Mouse (Mus musculus) neural tube, embryonic 10.5 days (tissue): ENCODE results near the gene Slc9b1.

ENCODE experiments used
- DNase-seq: peaks from one replicate; pipeline ENCODE4 v3.0.0-alpha.2; 2017; ENCODE audit warnings: low spot score; ENCODE audit errors: extremely low spot score

Gene Slc9b1

GRCm38 (mm10) chr3:135437758-135438495, 90.1 kb downstream of the Slc9b1 start, which contains the start of gene Ube2d3:
Ube2d3 (plus strand) TSS chr3:135438149.
- peak; percentile 99 for DNase-seq

- peak; percentile 96 for DNase-seq
Measured at GRCm38 (mm10) chr3:135438531-135438912, 90.7 kb downstream of the Slc9b1 start.

- peak; percentile 76 for DNase-seq
Measured at GRCm38 (mm10) chr3:135438913-135439531, 91.2 kb downstream of the Slc9b1 start.

GRCm38 (mm10) chr3:135439651-135440050, 91.8 kb downstream of the Slc9b1 start:
- DNase-seq: no peak

- no peak for DNase-seq
Measured at GRCm38 (mm10) chr3:135440221-135440620, 92.4 kb downstream of the Slc9b1 start.

DNA sequence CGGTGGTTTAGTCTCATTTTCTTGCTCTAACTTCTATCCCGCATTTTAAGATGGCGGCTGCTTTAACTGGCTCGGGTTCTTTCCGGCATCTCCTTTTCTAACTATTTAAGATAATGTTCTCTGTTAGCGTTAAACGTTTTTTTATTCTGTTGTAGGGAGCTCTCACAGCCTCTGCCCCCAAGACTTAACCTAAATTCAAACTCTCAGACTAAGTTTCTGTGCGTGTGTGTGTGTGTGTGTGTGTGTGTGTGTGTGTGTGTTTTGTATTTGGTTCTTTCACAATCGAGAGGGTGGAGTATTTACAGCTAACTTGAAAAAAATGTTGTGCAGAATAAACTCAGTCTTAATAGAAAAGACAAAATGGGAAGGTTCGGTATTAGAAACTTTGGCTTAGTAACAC, 92.8 kb downstream of the Slc9b1 start:
- no peak for DNase-seq

GRCm38 (mm10) chr3:135444930-135445329, 97.1 kb downstream of the Slc9b1 start:
- no peak for DNase-seq
